Mouse (Mus musculus) gastrocnemius, adult 18-20 months (tissue): Measurements from ENCODE around the gene Fam227b. TPM values are rescaled to one million over a fixed set of nuclear protein-coding genes. Genes with fewer than 3 reads are reported as not detected.
A peak's percentile ranks its signal among the peaks of the same experiment; 100 is the strongest.

ENCODE experiments used
- DNase-seq: peaks from one replicate; pipeline ENCODE4 v3.0.0; 2021; ENCODE audit warnings: low spot score
- long read RNA-seq, 2 experiments: library from polyadenylated mRNA; stranded (forward); transcript quantifications; one replicate each; pipeline ENCODE4 v2.0.0; 2021
- total RNA-seq, 2 experiments: library from RNA; stranded (reverse); gene quantifications; 2 replicates each; pipeline ENCODE4 v1.2.3; 2021

The Fam227b gene
- under 1 TPM in 1 of 2 experiments, not detected in 1; 0.19 TPM for total RNA-seq
- long read RNA-seq, experiment 1, result 0 reads
- long read RNA-seq, experiment 2, result 0 reads

- DNase-seq, result peak; percentile 98
These were observed at the start of gene Fam227b, which contains the start of gene Dtwd1 for GRCm38 (mm10) chr2:126151855-126152571. Gene Fam227b (minus strand): TSS chr2:126152004. Gene Dtwd1 (plus strand): TSS chr2:126152141.

- DNase-seq, result no peak
These were observed 47.2 kb upstream of the Fam227b start for GRCm38 (mm10) chr2:126198971-126199370.

- no peak for DNase-seq
These were observed 44.0 kb upstream of the Fam227b start for GRCm38 (mm10) chr2:126195631-126196356.

GRCm38 (mm10) chr2:126192129-126192528 is 40.3 kb upstream of the Fam227b start:
- DNase-seq, result no peak

GRCm38 (mm10) chr2:126191306-126191705 is 39.5 kb upstream of the Fam227b start:
- DNase-seq, result no peak

GRCm38 (mm10) chr2:126171427-126171826 is 19.6 kb upstream of the Fam227b start:
- DNase-seq, result no peak

- no peak for DNase-seq
These were observed 15.2 kb upstream of the Fam227b start for GRCm38 (mm10) chr2:126166848-126167617.

- no peak for DNase-seq
These were observed 14.5 kb upstream of the Fam227b start for GRCm38 (mm10) chr2:126166335-126166734.

GRCm38 (mm10) chr2:126165277-126166018 is 13.6 kb upstream of the Fam227b start:
- no peak for DNase-seq

GRCm38 (mm10) chr2:126147723-126148122 is 4.1 kb downstream of the Fam227b start:
- no peak for DNase-seq

- DNase-seq, result no peak
These were observed 57.2 kb downstream of the Fam227b start for GRCm38 (mm10) chr2:126094616-126095015.

GRCm38 (mm10) chr2:126090432-126090831 is 61.4 kb downstream of the Fam227b start:
- no peak for DNase-seq

GRCm38 (mm10) chr2:126086187-126086586 is 65.6 kb downstream of the Fam227b start:
- DNase-seq, result no peak

- DNase-seq, result peak; percentile 63
These were observed 67.5 kb downstream of the Fam227b start for GRCm38 (mm10) chr2:126084326-126084725.

- no peak for DNase-seq
These were observed 72.7 kb downstream of the Fam227b start for GRCm38 (mm10) chr2:126079086-126079485.

GRCm38 (mm10) chr2:126076506-126076905 is 75.3 kb downstream of the Fam227b start:
- no peak for DNase-seq

- no peak for DNase-seq
These were observed 78.1 kb downstream of the Fam227b start for GRCm38 (mm10) chr2:126073744-126074143.

- no peak for DNase-seq
These were observed 82.1 kb downstream of the Fam227b start for GRCm38 (mm10) chr2:126069740-126070139.

GRCm38 (mm10) chr2:126065303-126065856 is 86.4 kb downstream of the Fam227b start:
- no peak for DNase-seq

GRCm38 (mm10) chr2:126064814-126065213 is 87.0 kb downstream of the Fam227b start:
- DNase-seq, result no peak

- no peak for DNase-seq
These were observed 88.9 kb downstream of the Fam227b start for GRCm38 (mm10) chr2:126062876-126063275.
